Mouse (Mus musculus): Measurements from ENCODE around the gene BC048671. TPM values are rescaled to one million over a fixed set of nuclear protein-coding genes. Genes with fewer than 3 reads are reported as not detected.

The BC048671 gene
- not detected in 2 replicates for polyA plus RNA-seq (2016; fragmentation: Nextera tagmentation; extraction: Ambion mirVana)

DNA sequence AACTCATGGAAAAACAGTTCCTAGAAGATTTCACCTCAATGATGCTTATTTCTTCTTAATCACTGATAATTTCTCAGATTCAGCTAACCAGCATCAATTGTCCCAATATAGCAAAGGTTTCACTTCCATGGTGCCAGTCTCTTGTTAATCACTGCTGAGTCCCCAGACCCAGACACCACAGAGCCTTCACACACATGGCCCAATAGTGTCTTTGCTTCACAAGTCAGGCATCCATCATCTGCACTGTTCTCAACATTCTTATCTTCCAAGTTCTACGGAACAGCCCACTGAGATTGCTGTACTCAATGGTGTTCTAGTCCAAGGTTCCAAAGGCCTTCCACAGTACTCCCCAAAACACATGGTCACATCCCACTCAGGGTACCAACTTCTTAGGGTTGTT is at the start of gene BC048671:
BC048671 (plus strand) TSS at position 301 of the 400 bp plus-strand sequence.
- ATAC-seq (ENCODE audit: low FRiP score, low read depth), result no peak
- no peaks in the 10 kb centered on the region for H3K27me3 ChIP-seq
- no peak within 1 kb of the TSS for H3K9ac ChIP-seq (replicated peaks)
- H3K27ac ChIP-seq (replicated peaks), result no peak within 1 kb of the TSS
- no peaks in the 10 kb centered on the region for H3K36me3 ChIP-seq
- H3K9me3 ChIP-seq, result no peaks in the 10 kb centered on the region
- 88% methylated on average over 1 of the region's 1 CpGs for WGBS
- no peak within 1 kb of the TSS for H3K4me2 ChIP-seq (replicated peaks)
- no peaks in the 10 kb centered on the region for H3K4me1 ChIP-seq
- H3K4me3 ChIP-seq, result no peak within 1 kb of the TSS

DNA sequence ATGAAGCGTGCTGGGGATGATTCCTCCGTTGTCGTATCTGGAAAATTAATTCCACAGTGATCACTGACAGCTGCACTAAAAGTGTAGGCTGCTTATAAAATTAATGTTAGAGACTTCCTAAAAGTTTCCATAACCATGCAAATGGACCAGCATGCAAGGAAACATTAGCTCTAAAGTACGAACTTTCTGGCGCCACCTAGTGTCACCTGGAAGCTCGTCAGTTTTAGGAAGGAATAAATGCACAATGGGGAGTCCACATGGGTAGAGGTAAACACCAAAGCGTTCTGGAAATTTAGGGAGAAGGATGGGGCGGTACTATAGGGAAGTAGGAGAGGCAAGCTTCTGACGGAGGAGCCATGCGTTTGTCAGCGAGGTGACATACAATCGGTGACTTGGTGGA is 12.8 kb upstream of the BC048671 start:
- Histone ChIP-seq H3K27ac (replicated peaks) (no peak overlapping the region), H3K4me1 (no peaks in the 10 kb centered on the region), H3K36me3 (no peaks in the 10 kb centered on the region), H3K4me2 (replicated peaks) (no peak overlapping the region), H3K9me3 (no peaks in the 10 kb centered on the region), H3K9ac (replicated peaks) (no peak overlapping the region), H3K27me3 (no peaks in the 10 kb centered on the region), H3K4me3 (no peak overlapping the region)
- no peak for ATAC-seq (ENCODE audit: low FRiP score, low read depth)
- 61% methylated on average over 12 of the region's 12 CpGs for WGBS

DNA sequence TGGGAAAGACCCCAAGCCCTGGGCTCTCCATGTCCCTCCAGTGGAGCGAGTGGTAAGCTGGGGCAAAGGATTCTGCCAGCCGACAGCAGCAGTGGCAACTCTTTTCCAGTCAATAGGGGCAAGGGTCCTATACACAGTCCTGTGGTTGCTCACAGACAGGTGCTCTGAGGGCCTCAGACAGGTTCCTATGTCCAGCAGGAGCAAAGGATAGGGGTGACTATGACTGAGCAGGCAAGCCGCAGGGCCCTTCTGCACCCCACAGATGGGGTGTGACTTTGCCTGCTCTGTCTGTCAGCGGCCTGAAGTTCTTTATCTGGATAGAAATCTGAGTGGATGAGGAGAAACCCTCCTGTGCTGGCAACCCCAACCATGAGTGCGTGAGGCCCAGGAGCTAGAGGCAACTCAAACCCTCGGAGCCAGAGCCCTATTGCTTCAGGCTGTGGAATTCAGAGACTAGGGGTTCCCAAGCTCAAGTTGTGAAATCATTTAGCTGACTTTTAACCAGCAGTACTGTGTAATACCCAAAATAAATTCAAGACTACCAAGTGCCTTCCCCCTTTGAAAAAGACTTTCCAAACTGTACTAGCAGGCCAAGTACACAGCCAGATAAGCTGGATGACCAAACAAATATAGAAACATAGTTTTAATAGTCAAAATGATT is 5.4 kb downstream of the BC048671 start:
- Histone ChIP-seq H3K36me3 (no peaks in the 10 kb centered on the region), H3K4me1 (no peaks in the 10 kb centered on the region), H3K27ac (replicated peaks) (no peak overlapping the region), H3K27me3 (no peaks in the 10 kb centered on the region), H3K4me3 (no peak overlapping the region), H3K9me3 (0 out of 2 replicates have a peak, but pooled peaks cover 7% of the 10 kb centered on the region), H3K9ac (replicated peaks) (no peak overlapping the region), H3K4me2 (replicated peaks) (no peak overlapping the region)
- no peak for ATAC-seq (ENCODE audit: low FRiP score, low read depth)
- 82% methylated on average over 6 of the region's 6 CpGs for WGBS

DNA sequence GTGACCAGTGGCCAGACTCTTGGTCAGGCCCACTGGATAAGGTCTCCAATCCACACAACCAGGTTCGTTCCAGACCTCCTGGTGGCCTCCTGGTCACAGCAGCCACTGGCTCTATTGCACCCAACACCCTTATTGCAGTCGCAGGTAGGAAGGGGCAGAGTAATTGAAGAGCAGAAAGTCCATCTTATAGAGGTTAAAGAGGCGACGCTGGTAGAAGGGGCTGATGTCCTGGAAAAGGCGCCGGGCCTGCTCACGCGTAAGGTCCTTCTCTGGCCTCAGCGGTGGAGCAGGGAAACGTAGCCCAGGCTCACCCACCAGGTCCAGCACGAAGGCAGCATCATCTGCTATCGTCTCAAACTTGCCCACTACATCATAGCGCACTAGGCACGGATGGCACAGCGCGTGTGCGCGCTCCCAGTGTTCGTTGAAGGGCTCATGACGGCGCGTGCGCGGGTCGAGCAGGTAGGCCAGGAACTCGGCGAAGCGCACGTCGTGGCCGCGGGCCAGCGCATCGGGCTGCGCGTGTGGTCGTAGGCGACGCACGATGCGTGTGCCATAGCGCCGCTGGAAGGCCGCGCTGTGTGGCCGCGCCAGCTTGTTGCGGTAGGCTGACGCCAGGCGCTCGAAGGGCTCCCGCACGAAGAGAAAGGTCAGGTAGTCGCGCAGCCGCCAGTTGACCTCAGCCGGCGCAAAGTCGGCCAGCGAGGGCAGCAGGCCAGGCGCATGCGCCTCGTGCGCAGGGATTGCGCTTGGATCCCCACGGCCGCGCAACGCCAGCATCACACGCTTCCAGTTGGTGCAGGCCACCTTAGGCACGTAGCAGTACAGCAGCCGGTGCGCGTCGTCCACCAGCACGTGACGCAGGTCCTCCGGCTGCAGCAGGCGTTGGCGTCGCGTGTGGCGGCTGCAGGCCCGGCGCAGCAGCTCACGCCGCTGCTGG is 8.1 kb downstream of the BC048671 start:
- Histone ChIP-seq H3K4me2 (replicated peaks) (no peak overlapping the region), H3K27ac (replicated peaks) (no peak overlapping the region), H3K27me3 (no peaks in the 10 kb centered on the region), H3K4me3 (no peak overlapping the region), H3K9ac (replicated peaks) (no peak overlapping the region), H3K9me3 (0 out of 2 replicates have a peak, but pooled peaks cover 7% of the 10 kb centered on the region), H3K4me1 (no peaks in the 10 kb centered on the region), H3K36me3 (no peaks in the 10 kb centered on the region)
- 89% methylated on average over 87 of the region's 87 CpGs for WGBS
- no peak for ATAC-seq (ENCODE audit: low FRiP score, low read depth)

DNA sequence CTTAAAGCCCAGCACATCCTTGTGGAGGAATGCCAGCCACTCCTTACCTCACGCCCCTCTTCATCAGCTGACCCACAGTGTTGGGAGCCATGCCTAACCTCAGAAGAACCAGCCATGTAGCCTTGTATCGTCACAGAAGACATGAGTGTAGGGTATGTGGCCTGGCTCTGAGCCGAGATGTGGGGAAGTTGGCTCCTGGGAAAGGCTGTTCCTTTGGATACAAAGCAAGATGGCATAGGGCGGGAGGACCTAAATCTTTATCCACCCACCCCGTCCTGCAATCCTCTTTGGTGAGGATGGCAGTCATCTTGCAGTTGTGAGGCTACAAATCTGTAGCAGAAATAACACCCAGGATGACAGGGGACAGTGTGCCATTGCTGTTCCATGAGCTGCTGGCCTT is 14.9 kb downstream of the BC048671 start:
- H3K9me3 ChIP-seq, result no peaks in the 10 kb centered on the region
- WGBS, result 87% methylated on average over 5 of the region's 5 CpGs
- no peaks in the 10 kb centered on the region for H3K36me3 ChIP-seq
- no peak overlapping the region for H3K9ac ChIP-seq (replicated peaks)
- H3K27ac ChIP-seq (replicated peaks), result no peak overlapping the region
- no peak for ATAC-seq (ENCODE audit: low FRiP score, low read depth)
- H3K4me1 ChIP-seq, result no peaks in the 10 kb centered on the region
- no peaks in the 10 kb centered on the region for H3K27me3 ChIP-seq
- no peak overlapping the region for H3K4me3 ChIP-seq
- H3K4me2 ChIP-seq (replicated peaks), result no peak overlapping the region

DNA sequence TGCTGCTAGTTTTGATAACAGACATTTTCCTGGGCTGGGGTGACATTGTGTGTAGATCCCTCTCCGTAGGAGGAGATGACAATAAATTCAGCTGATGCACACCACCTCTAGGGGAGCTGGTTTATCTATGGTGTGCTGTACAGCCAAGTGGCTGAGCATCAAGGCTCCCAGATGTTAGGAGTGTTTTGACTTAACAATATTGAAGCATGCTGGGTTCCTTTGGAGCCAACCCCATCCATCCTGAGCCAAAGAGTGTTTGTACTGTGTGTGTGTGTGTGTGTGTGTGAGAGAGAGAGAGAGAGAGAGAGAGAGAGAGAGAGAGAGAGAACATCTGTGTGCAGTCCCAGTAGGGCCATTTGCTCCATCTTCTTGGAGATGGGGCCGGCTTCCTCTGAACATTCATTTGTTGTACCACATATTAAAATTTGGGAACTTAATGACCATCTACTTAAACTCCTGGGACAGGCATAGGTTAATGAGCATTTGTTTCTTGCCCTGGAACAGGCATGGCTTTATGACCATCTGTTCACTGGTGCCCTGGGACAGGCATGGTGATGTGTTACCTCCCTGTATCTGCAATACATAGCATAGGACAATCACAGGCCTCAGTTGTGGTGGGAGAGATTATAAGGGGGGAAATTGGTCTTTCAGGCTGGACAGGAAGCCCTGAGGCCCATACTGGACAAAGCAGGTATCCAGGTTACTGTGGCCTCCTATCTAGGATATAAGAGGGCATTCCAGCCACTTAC is 16.7 kb downstream of the BC048671 start:
- no peak for ATAC-seq (ENCODE audit: low FRiP score, low read depth)
- no peaks in the 10 kb centered on the region for H3K4me1 ChIP-seq
- H3K4me2 ChIP-seq (replicated peaks), result no peak overlapping the region
- H3K9ac ChIP-seq (replicated peaks), result no peak overlapping the region
- no peaks in the 10 kb centered on the region for H3K36me3 ChIP-seq
- no peaks in the 10 kb centered on the region for H3K9me3 ChIP-seq
- H3K4me3 ChIP-seq, result no peak overlapping the region
- 92% methylated on average over 2 of the region's 2 CpGs for WGBS
- no peaks in the 10 kb centered on the region for H3K27me3 ChIP-seq
- no peak overlapping the region for H3K27ac ChIP-seq (replicated peaks)

DNA sequence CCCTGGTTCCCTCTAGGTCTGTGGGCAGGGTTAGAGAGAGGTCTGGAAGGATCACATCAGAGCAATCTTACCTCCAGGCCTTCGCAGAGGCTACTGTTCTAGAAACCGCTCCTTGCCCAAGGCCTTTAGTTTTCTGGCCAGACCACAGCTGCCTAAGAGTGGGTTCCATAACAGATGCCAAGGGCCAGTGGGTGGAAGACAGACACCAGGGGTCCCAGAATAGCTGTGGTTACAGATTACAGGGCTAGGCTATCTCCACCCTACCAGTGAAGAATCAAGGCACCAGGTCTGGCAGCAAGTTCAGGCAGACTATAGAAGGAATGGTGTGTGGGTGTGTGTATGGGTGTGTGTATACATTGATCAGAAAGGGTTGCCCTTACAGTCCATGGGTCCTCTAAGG is 18.0 kb downstream of the BC048671 start:
- WGBS, result 92% methylated on average over 2 of the region's 2 CpGs
- no peak overlapping the region for H3K27ac ChIP-seq (replicated peaks)

DNA sequence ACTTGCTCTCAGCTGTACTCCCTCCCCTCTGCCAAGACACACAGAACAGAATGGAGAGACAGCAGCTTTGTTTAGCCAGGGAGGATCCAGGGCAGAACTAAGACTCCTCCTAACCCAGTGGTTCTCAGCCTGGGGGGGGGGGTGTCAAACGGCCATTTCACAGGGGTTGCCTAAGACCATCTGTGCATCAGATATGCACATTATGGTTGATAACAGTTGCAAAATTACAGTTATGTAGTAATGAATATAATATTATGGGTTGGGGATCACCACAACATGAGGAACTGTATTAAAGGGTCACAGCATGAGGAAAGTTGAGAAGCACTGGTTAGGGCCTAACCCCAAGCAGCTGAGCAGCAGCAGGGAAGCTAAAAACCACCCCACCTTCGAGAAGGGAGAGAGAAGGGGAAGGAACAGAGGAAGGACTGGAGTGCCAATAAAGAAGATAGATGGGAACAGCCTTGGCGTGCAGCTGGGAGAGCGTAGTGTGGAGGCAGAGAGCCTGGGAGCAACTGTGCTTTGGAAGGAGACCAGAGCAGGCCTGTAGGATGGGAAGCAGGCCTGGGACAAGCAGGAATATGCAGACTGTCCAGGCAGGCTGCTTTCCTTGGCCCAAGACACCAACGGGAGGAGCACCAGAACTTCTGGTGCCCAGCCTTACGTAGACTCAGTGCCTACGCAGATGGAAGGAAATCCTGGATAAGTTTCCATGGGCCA is 18.6 kb downstream of the BC048671 start:
- Histone ChIP-seq H3K4me1 (peaks cover under 1% of the 10 kb centered on the region; the same call in 1 of the 2 replicates), H3K27me3 (no peaks in the 10 kb centered on the region), H3K4me3 (no peak overlapping the region), H3K9me3 (no peaks in the 10 kb centered on the region), H3K9ac (replicated peaks) (no peak overlapping the region), H3K4me2 (replicated peaks) (no peak overlapping the region), H3K36me3 (no peaks in the 10 kb centered on the region), H3K27ac (replicated peaks) (no peak overlapping the region)
- no peak for ATAC-seq (ENCODE audit: low FRiP score, low read depth)
- WGBS, result 86% methylated on average over 7 of the region's 7 CpGs

More for the DNA sequence above, 18.0 kb downstream of the BC048671 start:
- Histone ChIP-seq H3K27me3 (no peaks in the 10 kb centered on the region), H3K36me3 (no peaks in the 10 kb centered on the region), H3K4me2 (replicated peaks) (no peak overlapping the region), H3K9me3 (no peaks in the 10 kb centered on the region), H3K4me1 (no peaks in the 10 kb centered on the region), H3K4me3 (no peak overlapping the region), H3K9ac (replicated peaks) (no peak overlapping the region)
- ATAC-seq (ENCODE audit: low FRiP score, low read depth), result no peak

DNA sequence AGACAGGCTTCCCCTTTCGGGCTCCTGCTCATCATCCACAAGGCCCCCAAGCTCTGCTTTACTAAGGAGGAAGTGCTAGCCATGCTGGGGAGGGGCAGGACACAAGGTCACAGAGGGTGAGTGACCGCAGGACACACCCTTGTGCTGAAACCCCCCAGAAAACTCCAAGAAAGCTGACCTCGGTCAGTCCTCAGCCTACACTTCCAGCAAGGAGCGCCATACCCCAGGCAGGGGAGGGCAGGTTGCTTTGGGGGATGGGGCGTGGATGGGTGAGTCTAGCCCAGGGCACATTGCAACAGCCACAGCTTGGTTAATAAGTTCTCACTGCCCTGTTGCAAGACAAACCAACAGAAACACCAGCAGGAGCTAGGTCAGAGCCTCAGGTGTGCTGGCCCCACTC is 19.4 kb downstream of the BC048671 start:
- no peak overlapping the region for H3K27ac ChIP-seq (replicated peaks)
- no peaks in the 10 kb centered on the region for H3K36me3 ChIP-seq
- 85% methylated on average over 5 of the region's 5 CpGs for WGBS
- peaks cover 6% of the 10 kb centered on the region for H3K4me1 ChIP-seq
- no peak overlapping the region for H3K9ac ChIP-seq (replicated peaks)
- no peaks in the 10 kb centered on the region for H3K9me3 ChIP-seq
- no peak overlapping the region for H3K4me3 ChIP-seq
- peaks cover 8% of the 10 kb centered on the region for H3K27me3 ChIP-seq
- H3K4me2 ChIP-seq (replicated peaks), result no peak overlapping the region
- no peak for ATAC-seq (ENCODE audit: low FRiP score, low read depth)

DNA sequence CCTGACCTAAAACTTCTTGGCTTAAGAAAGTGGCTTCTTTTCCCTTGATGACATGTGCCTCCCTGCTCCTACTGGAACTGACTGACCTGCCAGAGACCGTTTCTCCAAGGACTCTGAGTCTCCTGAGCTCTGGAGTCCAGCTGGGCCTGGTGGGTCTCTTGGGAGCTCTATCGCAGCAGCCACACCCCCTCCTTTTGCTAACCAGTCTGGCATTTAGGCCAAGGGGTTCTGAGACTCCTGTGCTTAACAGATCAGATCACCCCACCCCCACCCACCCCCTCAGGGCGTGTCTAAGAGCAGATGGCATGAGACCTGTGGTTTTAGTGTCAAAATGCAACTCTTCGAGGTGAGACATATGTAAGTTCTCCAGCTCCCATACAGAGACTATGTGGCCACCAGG is 20.8 kb downstream of the BC048671 start:
- Histone ChIP-seq H3K4me3 (no peak overlapping the region), H3K4me2 (replicated peaks) (no peak overlapping the region), H3K9ac (replicated peaks) (no peak overlapping the region), H3K27ac (replicated peaks) (no peak overlapping the region), H3K9me3 (no peaks in the 10 kb centered on the region), H3K4me1 (peaks cover 6% of the 10 kb centered on the region), H3K27me3 (peaks cover 10% of the 10 kb centered on the region), H3K36me3 (no peaks in the 10 kb centered on the region)
- WGBS, result 56% methylated on average over 4 of the region's 4 CpGs
- no peak for ATAC-seq (ENCODE audit: low FRiP score, low read depth)

DNA sequence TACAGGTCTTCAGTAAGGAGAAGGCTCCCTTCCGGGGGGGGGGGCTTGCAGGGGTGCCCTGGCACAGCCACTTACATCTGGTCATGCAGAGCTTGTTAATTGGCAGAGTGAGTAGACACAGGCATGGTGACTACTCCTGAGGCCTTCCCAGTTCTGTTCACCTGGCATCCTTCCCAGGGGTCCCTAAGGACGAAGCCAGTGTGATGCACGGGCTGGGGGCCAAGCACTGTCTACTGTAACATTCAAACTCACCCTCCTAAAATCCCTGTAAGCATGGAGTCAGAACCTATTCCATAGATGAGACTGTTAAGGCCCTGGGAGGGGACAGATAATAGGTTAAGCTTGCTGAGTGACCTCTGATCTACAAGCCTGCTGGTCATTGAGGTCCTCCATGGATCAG is 23.0 kb downstream of the BC048671 start:
- no peak overlapping the region for H3K4me3 ChIP-seq
- peaks cover 6% of the 10 kb centered on the region for H3K4me1 ChIP-seq
- H3K36me3 ChIP-seq, result no peaks in the 10 kb centered on the region
- H3K9me3 ChIP-seq, result no peaks in the 10 kb centered on the region
- peaks cover 10% of the 10 kb centered on the region for H3K27me3 ChIP-seq
- WGBS, result 74% methylated on average over 3 of the region's 3 CpGs
- no peak overlapping the region for H3K4me2 ChIP-seq (replicated peaks)
- no peak overlapping the region for H3K9ac ChIP-seq (replicated peaks)
- ATAC-seq (ENCODE audit: low FRiP score, low read depth), result no peak
- H3K27ac ChIP-seq (replicated peaks), result no peak overlapping the region

Measured in midbrain, embryonic 12.5 days (tissue).